Mouse (Mus musculus) thymus, postnatal 36 days (tissue): ENCODE measurements around the gene Gm17268.

ENCODE experiments used
- DNase-seq, 2 experiments: peaks; one replicate each; pipeline ENCODE4 v3.0.0; 2022; ENCODE audit warnings: mixed read lengths in 2 of 2

Gm17268 gene

GRCm38 (mm10) chr11:82038535-82038934 lies at the start of gene Gm17268:
TSS of gene Gm17268 (minus strand) at chr11:82038562.
- no peak for DNase-seq

GRCm38 (mm10) chr11:82084360-82084759 lies 46.0 kb upstream of the Gm17268 start:
- no peak for DNase-seq

DNA sequence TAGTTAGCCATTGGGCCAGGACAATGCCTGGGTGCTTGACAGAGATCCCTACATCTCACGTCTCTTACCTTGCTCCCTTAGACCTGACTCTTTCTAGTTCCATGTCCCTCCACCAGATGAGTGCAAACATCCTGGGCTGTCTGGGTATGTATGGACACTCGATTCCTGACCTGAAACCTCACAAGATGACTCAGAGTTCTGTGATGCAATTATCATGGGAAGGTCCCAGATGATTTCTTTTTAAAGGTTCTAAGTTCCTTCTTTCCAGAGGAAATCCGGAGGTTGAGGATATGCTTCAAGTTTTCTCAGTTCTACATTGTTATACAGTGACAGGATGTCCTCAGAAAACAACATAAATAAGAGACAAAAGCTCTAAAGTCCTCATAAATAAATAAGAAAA lies 42.5 kb upstream of the Gm17268 start:
- no peak for DNase-seq

DNA sequence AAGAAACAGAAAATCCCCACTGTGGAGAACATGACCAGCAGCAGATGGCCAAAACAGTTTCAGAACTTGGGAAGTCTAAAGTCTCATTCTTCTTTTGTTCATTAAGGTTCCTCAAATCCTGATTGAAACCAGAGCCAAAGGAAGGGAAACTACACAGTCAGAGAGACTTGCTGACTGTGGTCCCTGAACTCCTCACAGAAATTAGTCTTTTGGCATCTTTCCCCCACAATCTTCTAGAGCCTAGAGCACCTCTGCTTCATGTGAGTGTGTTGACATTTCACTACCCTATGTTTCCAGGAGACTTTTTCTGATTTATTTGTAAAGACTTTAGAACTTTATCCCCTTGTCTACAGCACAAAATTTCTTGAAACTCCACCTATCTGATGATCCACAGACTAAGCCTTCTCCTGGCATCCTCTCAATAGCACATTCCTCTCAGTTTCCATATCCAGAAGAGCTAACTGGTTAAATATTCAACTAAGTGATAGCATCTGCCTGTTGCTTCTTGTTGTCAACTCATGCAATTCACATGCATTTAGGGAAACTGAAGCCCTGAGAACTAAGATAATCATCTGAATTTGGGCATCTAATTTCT lies 39.9 kb upstream of the Gm17268 start:
- DNase-seq = no peak

- DNase-seq = no peak
Observed at GRCm38 (mm10) chr11:82077031-82077430, 38.7 kb upstream of the Gm17268 start.

- DNase-seq = no peak
Observed at GRCm38 (mm10) chr11:82073686-82074085, 35.3 kb upstream of the Gm17268 start.

DNA sequence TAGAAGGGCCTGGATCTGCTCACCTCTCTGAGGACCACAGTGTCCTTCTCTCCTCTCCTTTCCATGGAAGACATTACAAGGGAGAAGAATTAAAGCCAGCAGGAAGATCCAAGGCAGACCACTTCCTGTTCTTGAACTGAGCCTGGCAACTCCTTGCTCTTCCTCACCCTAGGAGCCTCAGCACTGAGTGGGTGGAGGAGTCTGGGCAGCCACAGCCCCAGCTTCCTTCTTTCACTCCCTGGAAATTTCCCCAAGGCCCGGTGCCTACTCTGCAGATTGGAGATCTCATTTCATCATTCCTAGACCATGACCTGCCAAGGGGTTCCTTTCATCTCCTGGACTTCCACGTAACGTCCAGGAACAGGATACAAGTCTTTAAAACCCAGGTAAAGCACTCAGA lies 34.6 kb upstream of the Gm17268 start:
- DNase-seq = no peak

DNA sequence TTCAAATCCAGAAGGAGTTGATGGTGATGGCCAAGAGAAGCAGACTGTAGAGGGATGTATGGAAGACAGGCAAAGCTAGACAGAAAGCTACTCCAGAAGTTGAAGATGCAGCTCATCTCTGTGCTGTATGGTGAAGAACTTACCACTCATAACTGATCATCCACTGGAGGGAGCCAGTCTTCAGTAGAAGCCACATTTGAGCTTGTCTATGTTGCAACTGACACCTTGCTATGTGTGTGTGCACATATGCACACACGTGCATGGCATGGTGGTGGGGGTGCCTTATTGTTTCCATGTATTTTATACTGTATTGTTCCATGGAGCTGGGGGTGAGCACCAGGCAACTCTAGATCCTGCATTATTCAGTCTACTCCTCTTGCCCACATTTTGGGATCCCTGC lies 34.0 kb upstream of the Gm17268 start:
- no peak for DNase-seq

- no peak for DNase-seq
Observed at GRCm38 (mm10) chr11:82071076-82071475, 32.7 kb upstream of the Gm17268 start.

GRCm38 (mm10) chr11:82066953-82067571 lies 28.7 kb upstream of the Gm17268 start:
- DNase-seq = no peak

- no peak for DNase-seq
Observed at GRCm38 (mm10) chr11:82063454-82063853, 25.1 kb upstream of the Gm17268 start.

DNA sequence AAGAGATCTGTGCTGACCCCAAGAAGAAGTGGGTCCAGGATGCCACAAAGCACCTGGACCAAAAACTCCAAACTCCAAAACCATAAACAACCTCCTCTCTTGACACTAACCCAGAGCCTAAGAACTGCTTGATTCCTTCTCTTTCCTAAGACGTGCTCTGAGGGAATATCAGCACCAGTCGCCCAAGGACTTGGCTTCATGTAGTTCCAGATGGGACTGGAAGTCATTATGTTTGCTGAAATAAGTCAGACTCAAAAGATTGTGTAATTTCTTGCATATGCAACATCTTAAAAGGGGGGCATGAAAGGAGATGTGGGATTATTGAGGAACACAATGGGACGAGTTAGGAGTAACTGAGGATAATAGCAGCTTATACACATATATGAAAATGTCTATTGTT lies 23.9 kb upstream of the Gm17268 start:
- DNase-seq = no peak

- DNase-seq = no peak
Observed at GRCm38 (mm10) chr11:82057646-82058045, 19.3 kb upstream of the Gm17268 start, which contains the start of gene Ccl11. TSS of gene Ccl11 (plus strand) at chr11:82057823.

DNA sequence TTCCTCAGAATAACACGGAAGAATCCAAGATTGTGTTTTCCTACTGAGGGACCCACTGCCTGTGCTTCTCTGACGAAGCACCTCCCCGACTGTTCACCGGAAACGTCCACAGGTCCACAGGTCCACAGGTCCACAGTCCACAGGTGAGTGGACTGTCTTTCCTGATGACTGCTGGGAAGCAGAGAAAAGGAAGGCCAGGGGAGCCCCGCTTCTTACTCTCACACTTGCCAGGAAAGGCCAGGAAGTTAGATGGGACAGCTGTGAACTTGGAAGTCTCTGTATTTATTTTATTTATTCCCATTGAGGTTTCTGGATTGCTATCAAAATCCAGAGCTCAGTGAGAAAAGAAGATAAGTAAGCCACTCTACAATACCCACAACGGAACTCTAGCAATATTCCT lies 15.5 kb upstream of the Gm17268 start:
- no peak for DNase-seq

- peak; percentile 23 to 37 for DNase-seq
Observed at GRCm38 (mm10) chr11:82047746-82048415, 9.5 kb upstream of the Gm17268 start.

GRCm38 (mm10) chr11:82045471-82045870 lies 7.1 kb upstream of the Gm17268 start, which contains the start of gene Ccl7:
TSS of gene Ccl7 (plus strand) at chr11:82045712.
- DNase-seq = no peak

DNA sequence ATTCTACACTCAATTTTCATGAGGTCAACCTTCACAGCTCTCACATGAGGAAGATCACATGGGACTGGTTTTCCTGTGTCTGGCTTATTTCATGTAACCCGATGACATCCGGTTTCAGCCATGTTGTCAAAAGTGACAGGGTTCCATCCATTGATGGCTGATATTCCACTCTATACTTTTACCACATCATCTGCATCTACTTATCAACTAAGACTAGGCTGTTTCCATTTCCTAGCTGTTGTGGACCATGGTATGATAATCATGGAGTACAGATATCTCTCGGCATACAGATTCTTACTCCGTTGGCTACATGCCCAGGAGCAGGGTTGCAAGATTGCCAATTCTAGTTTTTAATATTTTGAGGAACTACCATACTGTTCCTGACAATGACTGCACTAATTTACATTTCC lies 3.3 kb upstream of the Gm17268 start:
- no peak for DNase-seq

- no peak for DNase-seq
Observed at GRCm38 (mm10) chr11:82039132-82039660, 834 bp upstream of the Gm17268 start.

DNA sequence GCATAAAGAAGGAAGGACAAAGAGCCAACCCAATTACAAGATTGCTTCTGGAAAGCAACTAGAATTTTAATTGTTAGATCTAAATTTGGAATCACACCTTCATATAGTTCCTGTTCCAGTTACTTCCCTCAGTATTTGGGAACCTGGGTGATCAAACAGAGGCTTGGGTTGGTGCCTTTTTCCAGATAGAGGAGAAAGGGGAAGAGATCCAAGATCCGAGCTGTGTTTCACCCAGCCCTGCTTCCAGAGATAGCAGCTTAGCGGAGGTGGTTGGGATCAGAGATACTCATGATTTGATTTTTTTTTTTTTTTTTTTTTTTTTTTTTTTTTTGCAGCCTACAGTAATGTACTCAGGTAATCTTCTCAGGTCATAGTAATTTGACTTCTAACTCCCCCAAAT lies 2.5 kb downstream of the Gm17268 start:
- no peak for DNase-seq

DNA sequence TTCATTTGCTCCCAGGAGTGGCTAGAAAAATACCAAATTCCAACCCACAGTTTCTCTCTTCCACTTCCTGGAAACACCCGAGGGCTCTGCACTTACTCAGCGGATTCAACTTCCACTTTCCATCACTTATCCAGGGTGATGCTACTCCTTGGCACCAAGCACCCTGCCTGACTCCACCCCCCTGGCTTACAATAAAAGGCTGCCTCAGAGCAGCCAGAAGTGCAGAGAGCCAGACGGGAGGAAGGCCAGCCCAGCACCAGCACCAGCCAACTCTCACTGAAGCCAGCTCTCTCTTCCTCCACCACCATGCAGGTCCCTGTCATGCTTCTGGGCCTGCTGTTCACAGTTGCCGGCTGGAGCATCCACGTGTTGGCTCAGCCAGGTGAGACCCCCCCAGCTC lies 3.0 kb downstream of the Gm17268 start, which contains the start of gene Ccl2:
TSS of gene Ccl2 (plus strand) at position 216 of the 400 bp plus-strand sequence.
- peak in 1 of 2 experiments; percentile 3 for DNase-seq

DNA sequence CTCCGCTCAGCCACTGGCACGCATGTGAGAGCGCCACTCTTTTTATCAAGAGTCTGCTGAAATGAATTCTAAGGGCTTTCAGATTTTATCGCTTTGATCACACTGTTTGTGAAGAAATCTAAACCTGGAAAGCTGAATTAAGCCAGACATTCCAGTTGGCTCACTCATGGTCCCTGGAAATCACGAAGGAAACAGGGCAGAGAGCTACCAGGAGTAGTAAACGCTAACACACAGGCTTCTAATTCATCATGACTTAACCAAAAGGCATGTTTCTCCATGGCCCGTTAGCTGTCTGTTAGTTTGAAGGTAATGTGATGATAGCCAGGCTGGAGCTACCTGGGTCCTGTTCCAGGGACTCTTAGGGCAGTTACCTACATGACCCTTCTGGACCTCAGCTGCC lies 3.9 kb downstream of the Gm17268 start:
- DNase-seq = no peak

- DNase-seq = no peak
Observed at GRCm38 (mm10) chr11:82032678-82033344, 5.6 kb downstream of the Gm17268 start.

- DNase-seq = no peak
Observed at GRCm38 (mm10) chr11:82032136-82032535, 6.2 kb downstream of the Gm17268 start.
